Mouse (Mus musculus) brain, embryonic 18.5 days (tissue): ENCODE data around the gene Fbxl12.

ENCODE experiments used
- DNase-seq: peaks from one replicate; pipeline ENCODE4 v3.0.0-alpha.2; 2012; ENCODE audit warnings: low read depth, low spot score

Gene Fbxl12

DNA sequence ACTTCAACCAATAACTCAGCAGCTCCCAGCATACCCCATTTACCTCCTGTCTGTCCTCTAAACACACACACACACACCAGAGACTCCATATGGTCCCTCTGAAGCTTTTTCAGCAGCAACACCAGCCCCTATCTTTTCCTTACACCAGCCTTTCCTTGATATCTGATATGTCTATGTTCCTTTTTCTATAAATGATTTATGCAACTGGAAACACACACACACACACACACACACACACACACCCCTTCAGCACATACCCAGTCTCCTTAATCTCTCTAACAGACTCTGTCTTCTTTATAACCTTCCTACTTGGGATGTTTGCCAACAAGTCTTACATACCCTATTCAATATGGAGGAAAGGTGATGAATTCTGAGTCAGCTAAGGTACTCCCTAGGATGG is 73.5 kb downstream of the Fbxl12 start:
- no peak for DNase-seq
